Mouse (Mus musculus): ENCODE data around the gene Klhl40. TPM values are rescaled to one million over a fixed set of nuclear protein-coding genes. Genes with fewer than 3 reads are reported as not detected.
A peak's percentile ranks its signal among the peaks of the same experiment; 100 is the strongest.

Klhl40 gene
- polyA plus RNA-seq, 1 experiment from 2014 or later, result not detected

DNA sequence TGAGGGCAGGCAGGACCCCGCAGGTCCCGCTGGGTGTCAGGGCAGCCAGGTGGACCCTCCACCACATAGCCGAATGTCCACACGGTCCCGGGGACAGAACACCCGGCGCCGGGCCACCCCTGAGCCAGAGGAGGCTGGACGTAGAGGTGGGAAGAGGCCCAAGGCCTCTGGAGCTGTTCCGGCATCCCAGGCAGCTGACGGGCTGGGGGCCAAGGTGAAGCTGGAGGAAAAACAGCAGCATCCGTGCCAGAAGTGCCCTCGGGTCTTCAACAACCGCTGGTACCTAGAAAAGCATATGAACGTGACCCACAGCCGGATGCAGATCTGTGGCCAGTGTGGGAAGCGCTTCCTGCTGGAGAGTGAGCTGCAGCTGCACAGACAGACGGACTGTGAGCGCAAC, 13.7 kb upstream of the Klhl40 start:
- WGBS, result 84% methylated on average over 19 of the region's 19 CpGs
- DNase-seq (ENCODE audit: low spot score), result no peak
- Histone ChIP-seq H3K4me3 (ENCODE audit: low read depth, low read length) (no peak overlapping the region), H3K27ac (ENCODE audit: low read depth, low read length) (no peak overlapping the region), H3K27me3 (replicated peaks; ENCODE audit: control insufficient read depth, insufficient read depth, low read length) (peaks cover 30% of the 10 kb centered on the region), H3K4me1 (replicated peaks; ENCODE audit: control insufficient read depth, insufficient read depth, low read length) (peaks cover 12% of the 10 kb centered on the region), H3K4me2 (no peak overlapping the region), H3K36me3 (ENCODE audit: control insufficient read depth, insufficient read depth, low read length) (peaks cover 6% of the 10 kb centered on the region; the same call in 1 of the 2 replicates), H3K9me3 (ENCODE audit: control insufficient read depth, low read length) (no peaks in the 10 kb centered on the region), H3K9ac (ENCODE audit: low read depth, low read length) (no peak overlapping the region)
- no peak for ATAC-seq (replicated peaks; ENCODE audit: low FRiP score)

- Histone ChIP-seq H3K36me3 (ENCODE audit: control insufficient read depth, insufficient read depth, low read length) (peaks cover 6% of the 10 kb centered on the region; the same call in 1 of the 2 replicates), H3K27ac (ENCODE audit: low read depth, low read length) (no peak overlapping the region)
Observed at GRCm38 (mm10) chr9:121765166-121765855, 12.1 kb upstream of the Klhl40 start.

GRCm38 (mm10) chr9:121772412-121772811, 5.0 kb upstream of the Klhl40 start:
- Histone ChIP-seq H3K27me3 (replicated peaks; ENCODE audit: control insufficient read depth, insufficient read depth, low read length) (peaks cover 9% of the 10 kb centered on the region), H3K36me3 (ENCODE audit: control insufficient read depth, insufficient read depth, low read length) (no peaks in the 10 kb centered on the region; the same call in 1 of the 2 replicates), H3K9me3 (ENCODE audit: control insufficient read depth, low read length) (no peaks in the 10 kb centered on the region), H3K9ac (ENCODE audit: low read depth, low read length) (no peak overlapping the region), H3K4me2 (no peak overlapping the region), H3K4me3 (ENCODE audit: low read depth, low read length) (no peak overlapping the region), H3K4me1 (replicated peaks; ENCODE audit: control insufficient read depth, insufficient read depth, low read length) (no peaks in the 10 kb centered on the region), H3K27ac (ENCODE audit: low read depth, low read length) (no peak overlapping the region)
- 74% methylated on average over 5 of the region's 5 CpGs for WGBS
- no peak for DNase-seq (ENCODE audit: low spot score)
- ATAC-seq (replicated peaks; ENCODE audit: low FRiP score), result no peak

More at GRCm38 (mm10) chr9:121765166-121765855, 12.1 kb upstream of the Klhl40 start:
- Histone ChIP-seq H3K27me3 (replicated peaks; ENCODE audit: control insufficient read depth, insufficient read depth, low read length) (peaks cover 14% of the 10 kb centered on the region), H3K9me3 (ENCODE audit: control insufficient read depth, low read length) (no peaks in the 10 kb centered on the region), H3K4me2 (no peak overlapping the region), H3K4me1 (replicated peaks; ENCODE audit: control insufficient read depth, insufficient read depth, low read length) (peaks cover 7% of the 10 kb centered on the region), H3K9ac (ENCODE audit: low read depth, low read length) (no peak overlapping the region), H3K4me3 (ENCODE audit: low read depth, low read length) (no peak overlapping the region)
- WGBS, result 90% methylated on average over 16 of the region's 16 CpGs
- DNase-seq (ENCODE audit: low spot score), result no peak
- no peak for ATAC-seq (replicated peaks; ENCODE audit: low FRiP score)

DNA sequence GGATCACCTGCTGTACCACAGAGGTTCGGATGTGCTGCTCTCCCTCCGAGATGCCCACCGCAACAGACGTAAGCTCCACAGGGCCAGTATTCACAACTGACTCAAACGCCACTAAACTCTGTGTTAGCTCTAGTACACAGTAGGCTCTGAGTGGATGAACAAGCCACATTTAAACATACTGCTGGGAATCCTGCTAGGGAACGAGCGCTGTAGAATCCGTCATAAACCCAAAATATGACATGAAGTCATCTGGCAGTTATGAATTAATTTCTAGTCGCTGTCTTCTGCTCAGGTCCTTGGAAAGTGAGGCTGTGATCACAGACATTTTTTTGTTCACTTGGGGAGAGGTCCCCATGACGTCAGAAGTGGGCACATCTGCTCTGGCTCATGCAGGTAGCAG, 1.5 kb upstream of the Klhl40 start:
- DNase-seq (ENCODE audit: low spot score) (no peak), ATAC-seq (replicated peaks; ENCODE audit: low FRiP score) (no peak)
- H3K4me1 ChIP-seq (replicated peaks; ENCODE audit: control insufficient read depth, insufficient read depth, low read length), result no peaks in the 10 kb centered on the region
- no peaks in the 10 kb centered on the region for H3K9me3 ChIP-seq (ENCODE audit: control insufficient read depth, low read length)
- H3K9ac ChIP-seq (ENCODE audit: low read depth, low read length), result no peak overlapping the region
- no peaks in the 10 kb centered on the region for H3K36me3 ChIP-seq (ENCODE audit: control insufficient read depth, insufficient read depth, low read length)
- no peak overlapping the region for H3K4me2 ChIP-seq
- no peak overlapping the region for H3K4me3 ChIP-seq (ENCODE audit: low read depth, low read length)
- H3K27ac ChIP-seq (ENCODE audit: low read depth, low read length), result no peak overlapping the region
- WGBS, result 77% methylated on average over 10 of the region's 10 CpGs
- peaks cover 35% of the 10 kb centered on the region for H3K27me3 ChIP-seq (replicated peaks; ENCODE audit: control insufficient read depth, insufficient read depth, low read length)

- no peaks in the 10 kb centered on the region for H3K4me1 ChIP-seq (replicated peaks; ENCODE audit: control insufficient read depth, insufficient read depth, low read length)
- no peak overlapping the region for H3K4me2 ChIP-seq
- no peak overlapping the region for H3K27ac ChIP-seq (ENCODE audit: low read depth, low read length)
- H3K4me3 ChIP-seq (ENCODE audit: low read depth, low read length), result no peak overlapping the region
- H3K27me3 ChIP-seq (replicated peaks; ENCODE audit: control insufficient read depth, insufficient read depth, low read length), result peaks cover 35% of the 10 kb centered on the region
- DNase-seq (ENCODE audit: low spot score) (no peak), ATAC-seq (replicated peaks; ENCODE audit: low FRiP score) (no peak)
- H3K9me3 ChIP-seq (ENCODE audit: control insufficient read depth, low read length), result no peaks in the 10 kb centered on the region
- no peaks in the 10 kb centered on the region for H3K36me3 ChIP-seq (ENCODE audit: control insufficient read depth, insufficient read depth, low read length)
- H3K9ac ChIP-seq (ENCODE audit: low read depth, low read length), result no peak overlapping the region
- 79% methylated on average over 7 of the region's 7 CpGs for WGBS
Observed at GRCm38 (mm10) chr9:121776511-121776910, 896 bp upstream of the Klhl40 start.

GRCm38 (mm10) chr9:121778066-121778624, 738 bp downstream of the Klhl40 start:
- Histone ChIP-seq H3K4me3 (ENCODE audit: low read depth, low read length) (peak overlapping the region; percentile 8; the same call in 1 of the 2 replicates), H3K4me2 (peak overlapping the region; percentile 53), H3K36me3 (ENCODE audit: control insufficient read depth, insufficient read depth, low read length) (no peaks in the 10 kb centered on the region), H3K9me3 (ENCODE audit: control insufficient read depth, low read length) (no peaks in the 10 kb centered on the region), H3K9ac (ENCODE audit: low read depth, low read length) (no peak overlapping the region), H3K27ac (ENCODE audit: low read depth, low read length) (no peak overlapping the region), H3K27me3 (replicated peaks; ENCODE audit: control insufficient read depth, insufficient read depth, low read length) (peaks cover 35% of the 10 kb centered on the region), H3K4me1 (replicated peaks; ENCODE audit: control insufficient read depth, insufficient read depth, low read length) (no peaks in the 10 kb centered on the region)
- DNase-seq (ENCODE audit: low spot score) (no peak), ATAC-seq (replicated peaks; ENCODE audit: low FRiP score) (no peak)
- 14% methylated on average over 54 of the region's 54 CpGs for WGBS

- DNase-seq (ENCODE audit: low spot score) (no peak), ATAC-seq (replicated peaks; ENCODE audit: low FRiP score) (no peak)
- H3K9ac ChIP-seq (ENCODE audit: low read depth, low read length), result no peak overlapping the region
- H3K4me2 ChIP-seq, result no peak overlapping the region
- peaks cover 4% of the 10 kb centered on the region for H3K27me3 ChIP-seq (replicated peaks; ENCODE audit: control insufficient read depth, insufficient read depth, low read length)
- WGBS, result 80% methylated on average over 12 of the region's 12 CpGs
- H3K27ac ChIP-seq (ENCODE audit: low read depth, low read length), result no peak overlapping the region
- H3K36me3 ChIP-seq (ENCODE audit: control insufficient read depth, insufficient read depth, low read length), result no peaks in the 10 kb centered on the region
- H3K4me1 ChIP-seq (replicated peaks; ENCODE audit: control insufficient read depth, insufficient read depth, low read length), result no peaks in the 10 kb centered on the region
- no peak overlapping the region for H3K4me3 ChIP-seq (ENCODE audit: low read depth, low read length)
- H3K9me3 ChIP-seq (ENCODE audit: control insufficient read depth, low read length), result no peaks in the 10 kb centered on the region
Observed at GRCm38 (mm10) chr9:121784801-121785200, 7.4 kb downstream of the Klhl40 start.

- no peak overlapping the region for H3K27ac ChIP-seq (ENCODE audit: low read depth, low read length)
- no peaks in the 10 kb centered on the region for H3K4me1 ChIP-seq (replicated peaks; ENCODE audit: control insufficient read depth, insufficient read depth, low read length)
- no peaks in the 10 kb centered on the region; the same call in 1 of the 2 replicates for H3K27me3 ChIP-seq (replicated peaks; ENCODE audit: control insufficient read depth, insufficient read depth, low read length)
- H3K4me2 ChIP-seq, result no peak overlapping the region
- ATAC-seq (replicated peaks; ENCODE audit: low FRiP score), result no peak
- no peak overlapping the region for H3K4me3 ChIP-seq (ENCODE audit: low read depth, low read length)
- 72% methylated on average over 8 of the region's 8 CpGs for WGBS
- no peaks in the 10 kb centered on the region for H3K36me3 ChIP-seq (ENCODE audit: control insufficient read depth, insufficient read depth, low read length)
- H3K9ac ChIP-seq (ENCODE audit: low read depth, low read length), result no peak overlapping the region
- H3K9me3 ChIP-seq (ENCODE audit: control insufficient read depth, low read length), result no peaks in the 10 kb centered on the region
- no peak for DNase-seq (ENCODE audit: low spot score)
Observed at GRCm38 (mm10) chr9:121785261-121785660, 7.9 kb downstream of the Klhl40 start.

DNA sequence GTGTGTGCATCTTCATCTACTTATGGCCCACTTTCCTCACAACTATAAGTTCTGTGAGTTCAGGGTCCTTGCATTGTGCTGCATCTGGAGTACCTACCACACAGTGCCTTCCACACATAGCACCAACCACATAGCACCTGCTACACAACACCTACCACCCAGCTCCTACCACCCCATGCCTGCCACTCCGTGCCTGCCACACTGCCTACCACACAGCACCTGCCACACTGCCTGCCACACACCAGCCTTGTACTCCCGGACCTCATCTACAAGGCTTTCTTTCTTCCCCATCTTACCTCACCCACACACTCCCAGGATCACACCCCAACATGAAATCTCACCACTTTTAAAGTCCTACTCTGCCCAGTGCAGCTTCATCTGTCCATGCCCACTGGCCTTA, 9.0 kb downstream of the Klhl40 start:
- Histone ChIP-seq H3K27me3 (replicated peaks; ENCODE audit: control insufficient read depth, insufficient read depth, low read length) (no peaks in the 10 kb centered on the region; the same call in 1 of the 2 replicates), H3K9me3 (ENCODE audit: control insufficient read depth, low read length) (no peaks in the 10 kb centered on the region), H3K4me1 (replicated peaks; ENCODE audit: control insufficient read depth, insufficient read depth, low read length) (no peaks in the 10 kb centered on the region), H3K4me2 (no peak overlapping the region), H3K4me3 (ENCODE audit: low read depth, low read length) (no peak overlapping the region), H3K36me3 (ENCODE audit: control insufficient read depth, insufficient read depth, low read length) (no peaks in the 10 kb centered on the region), H3K9ac (ENCODE audit: low read depth, low read length) (no peak overlapping the region), H3K27ac (ENCODE audit: low read depth, low read length) (no peak overlapping the region)
- ATAC-seq (replicated peaks; ENCODE audit: low FRiP score), result no peak
- DNase-seq (ENCODE audit: low spot score), result no peak
- 69% methylated on average over 2 of the region's 2 CpGs for WGBS
